Mouse (Mus musculus) CD4-positive, CD25-positive, alpha-beta regulatory T cell, adult 4 months (primary cell): ENCODE measurements at regions not wholly inside any gene's neighbourhood (a gene's known extent, or its start where the extent isn't known, plus 50 kb on each side); places are given as distances from the start of the nearest gene placed in this dataset.

Experiments used
- ATAC-seq: one replicate; pipeline ENCODE4 v1.8.0; 2017

DNA sequence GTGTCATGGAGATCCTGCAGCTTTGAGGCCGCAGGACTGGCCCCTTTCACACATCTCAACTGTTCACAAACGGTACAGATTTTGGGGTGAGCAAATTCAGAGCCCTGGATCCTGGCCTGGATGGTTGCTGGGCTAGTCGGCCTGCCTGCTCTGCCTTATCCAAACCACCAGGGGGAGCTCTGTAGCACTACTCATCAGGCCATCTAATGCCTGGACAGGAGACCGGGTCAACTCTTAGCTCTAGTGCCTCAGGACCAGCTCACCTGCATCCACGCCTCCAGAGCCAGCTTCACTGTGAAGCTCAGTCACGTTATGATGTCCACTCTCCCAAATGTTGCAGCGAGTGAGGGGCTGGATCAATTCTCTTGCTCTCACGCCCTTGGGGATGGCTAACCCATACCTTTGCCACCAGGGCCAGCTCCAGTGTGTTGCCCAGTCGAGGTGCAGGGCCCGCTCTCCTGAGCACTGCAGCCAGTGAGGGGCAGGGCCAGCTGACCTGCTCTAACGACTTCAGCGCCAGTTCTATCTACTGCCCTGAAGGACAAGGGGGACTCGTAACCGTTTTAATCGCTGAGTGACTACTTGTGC lies 206.8 kb downstream of the Etnk1 start:
- peak; percentile 73 for ATAC-seq

DNA sequence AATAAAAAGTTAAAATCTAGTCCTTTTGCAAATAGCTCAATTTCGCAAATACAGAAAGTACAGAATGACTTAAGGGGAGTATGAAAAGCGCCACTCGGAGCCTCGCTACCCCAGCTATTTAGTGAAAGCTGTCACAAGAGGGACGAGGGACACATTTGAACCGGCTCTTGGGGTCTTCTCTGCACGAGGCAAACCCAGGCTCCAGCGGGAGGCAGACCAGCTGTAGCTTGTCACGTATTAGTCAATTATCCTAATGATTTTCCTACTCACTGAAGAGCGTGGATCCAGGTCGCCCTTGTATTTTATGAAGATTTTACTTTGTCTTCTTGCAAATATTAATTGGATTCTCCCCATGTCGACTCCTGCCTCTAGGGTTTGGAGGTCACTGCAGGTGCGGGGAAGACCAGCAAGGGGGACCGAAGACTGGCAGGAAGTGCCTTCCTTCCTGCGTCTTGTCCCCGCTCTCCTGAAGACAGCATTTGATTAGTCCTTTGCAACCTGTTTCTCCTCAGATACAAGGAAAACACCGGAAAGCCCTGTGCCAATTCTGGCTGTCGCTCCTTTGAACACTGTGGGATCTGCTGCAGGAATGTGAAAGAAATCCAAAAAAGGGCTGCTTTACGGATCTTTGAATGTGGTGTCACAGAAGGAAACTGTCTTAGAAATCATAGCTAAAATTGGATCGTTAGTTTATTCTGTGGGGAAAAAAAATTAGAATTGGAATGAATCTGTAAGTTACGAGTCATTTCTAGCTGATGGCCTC lies 209.1 kb downstream of the Etnk1 start:
- no peak for ATAC-seq

DNA sequence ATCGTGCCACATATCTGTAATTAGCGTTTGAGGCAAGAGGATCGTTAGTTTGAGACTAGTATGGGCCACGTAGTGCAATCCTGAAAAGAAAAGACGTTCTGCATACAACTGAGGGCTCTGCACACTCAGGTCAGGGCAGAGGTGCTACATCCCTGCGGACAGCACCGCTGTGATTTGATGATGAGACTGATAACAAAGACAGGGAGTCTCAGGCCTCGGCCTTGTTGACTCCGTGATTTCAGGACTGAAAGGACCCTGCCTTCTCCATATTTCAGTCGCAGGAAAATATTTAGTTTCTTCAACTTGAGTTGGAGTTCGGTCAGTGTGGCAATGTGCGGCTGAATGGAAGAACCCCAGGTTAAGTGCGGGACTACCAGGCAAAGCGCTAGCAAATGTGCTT lies 210.1 kb downstream of the Etnk1 start:
- ATAC-seq, result no peak

DNA sequence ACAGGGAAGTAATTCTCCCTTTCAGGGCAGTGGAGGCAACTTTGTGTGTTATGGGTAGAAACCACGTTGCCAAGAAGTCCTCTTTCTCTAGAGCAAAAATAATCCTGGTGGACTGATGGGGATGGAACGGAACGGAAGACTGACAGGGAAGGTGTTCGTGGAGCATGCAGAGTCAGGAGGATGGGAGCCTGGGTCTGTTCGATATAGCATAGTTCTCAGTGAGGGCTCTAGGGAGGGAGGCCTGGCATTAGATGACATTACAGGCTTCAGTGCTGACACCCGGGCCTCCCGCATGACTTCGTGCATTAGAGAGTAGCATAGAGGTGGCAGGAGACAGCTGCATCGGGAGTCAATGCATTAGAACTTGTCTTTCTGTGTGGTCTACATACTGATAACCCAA lies 211.1 kb downstream of the Etnk1 start:
- ATAC-seq, result no peak

DNA sequence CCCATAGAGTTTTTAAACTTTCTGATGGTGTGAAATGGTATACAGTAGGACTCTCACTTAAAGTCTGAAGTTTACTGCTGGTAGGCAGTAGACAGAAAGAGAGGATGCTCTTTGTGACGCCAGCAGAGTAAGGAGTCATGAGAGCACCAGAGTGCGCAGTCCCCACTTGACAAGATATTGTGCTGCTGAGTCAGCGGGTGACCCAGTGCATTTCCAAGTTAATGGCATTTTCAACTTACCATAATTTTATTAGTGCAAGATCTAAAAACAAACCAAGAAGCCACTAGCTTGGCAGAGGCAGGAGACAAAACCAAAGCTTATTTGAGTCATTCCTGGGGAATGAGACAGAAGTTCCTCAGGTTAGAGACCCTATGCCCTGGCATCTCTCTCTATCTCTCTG lies 213.5 kb downstream of the Etnk1 start:
- no peak for ATAC-seq

DNA sequence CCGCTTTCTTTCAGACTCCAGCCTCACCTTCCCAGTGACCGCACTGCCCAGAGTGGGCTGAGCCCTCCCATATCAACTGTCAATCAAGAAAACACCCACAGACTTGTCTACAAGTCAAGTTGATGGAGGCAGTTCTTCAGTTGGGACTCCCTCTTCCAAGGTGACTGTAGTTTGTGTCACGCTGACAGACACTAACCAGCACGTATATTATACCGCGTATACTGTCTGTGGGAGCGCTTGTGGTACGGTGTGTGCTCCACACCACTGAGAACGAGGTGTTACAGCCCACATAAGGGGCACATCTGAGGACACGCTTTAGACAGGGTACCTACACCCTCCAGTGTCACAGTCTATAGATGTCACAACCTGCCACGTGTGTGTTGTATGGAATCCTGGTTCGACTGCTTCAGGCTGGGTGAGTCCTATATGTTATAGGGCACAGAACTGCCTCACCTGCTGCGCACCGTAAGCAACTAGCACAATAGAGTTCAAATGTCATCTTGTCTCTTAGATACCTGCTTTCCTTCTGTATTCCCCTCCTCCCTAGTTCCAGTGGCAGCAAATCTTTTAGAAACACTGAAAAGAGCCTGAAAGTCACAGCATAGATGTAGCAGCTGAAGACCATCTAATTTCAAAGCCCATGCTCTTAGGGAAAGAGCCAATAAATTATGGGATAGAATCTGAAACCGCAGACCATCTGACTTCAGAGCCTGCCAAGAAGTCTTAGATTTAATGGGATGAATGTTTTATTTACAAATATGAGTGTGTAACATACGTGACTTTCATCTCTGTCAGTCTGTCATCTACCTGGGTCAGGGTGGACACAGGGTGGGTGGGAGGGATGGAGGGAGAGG lies 219.8 kb downstream of the Etnk1 start:
- ATAC-seq, result no peak

DNA sequence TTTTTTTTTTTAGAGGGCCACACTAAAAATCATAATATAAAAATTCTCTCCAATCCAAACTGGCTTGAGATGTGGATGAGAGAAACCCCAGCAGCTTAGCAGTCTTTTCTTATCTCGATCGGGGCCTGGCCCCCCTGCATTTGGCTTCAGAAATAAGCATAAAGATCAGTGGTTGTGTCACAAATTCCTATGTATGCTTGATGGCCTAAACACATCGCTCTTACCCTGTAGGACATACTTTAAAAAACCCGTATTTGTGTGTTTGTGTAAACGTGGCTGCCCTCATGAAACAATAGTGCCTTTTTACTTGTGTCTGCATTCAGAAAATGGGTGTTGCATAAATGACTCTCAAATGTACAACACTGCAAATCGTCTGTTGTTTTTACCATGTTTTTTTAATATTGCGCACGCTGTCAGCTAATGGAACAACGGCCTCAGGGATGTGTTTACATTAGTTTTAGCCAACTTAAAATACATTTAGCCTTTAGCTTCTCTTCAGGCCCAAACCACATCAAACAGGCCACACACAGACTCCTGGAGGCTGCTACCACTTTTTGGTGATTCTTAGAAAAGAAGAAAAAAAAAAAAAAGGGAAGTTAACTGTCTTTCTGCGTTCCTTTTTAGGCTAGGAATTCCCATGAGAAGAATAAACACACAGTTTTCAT lies 226.7 kb downstream of the Etnk1 start:
- ATAC-seq, result no peak

DNA sequence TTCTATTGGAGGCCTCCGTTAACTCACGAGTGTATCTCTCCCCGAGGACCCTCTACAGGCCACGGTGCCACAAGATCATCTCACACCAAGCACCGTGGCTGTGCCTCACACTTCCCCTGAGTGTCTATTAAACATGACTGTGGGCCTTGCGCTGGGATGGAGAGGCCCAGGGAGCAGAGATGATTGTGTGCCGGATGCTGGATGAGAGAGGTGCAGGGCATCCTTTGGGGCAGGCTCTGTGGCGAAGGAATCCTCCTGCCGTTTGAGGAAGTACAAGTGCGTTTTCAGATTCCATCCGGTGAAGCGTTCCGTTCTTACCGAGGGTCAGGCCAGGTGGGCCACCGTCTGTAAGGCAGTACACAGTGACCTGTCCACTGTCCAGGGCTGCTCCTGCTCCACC lies 227.4 kb downstream of the Etnk1 start:
- ATAC-seq, result peak; percentile 37

DNA sequence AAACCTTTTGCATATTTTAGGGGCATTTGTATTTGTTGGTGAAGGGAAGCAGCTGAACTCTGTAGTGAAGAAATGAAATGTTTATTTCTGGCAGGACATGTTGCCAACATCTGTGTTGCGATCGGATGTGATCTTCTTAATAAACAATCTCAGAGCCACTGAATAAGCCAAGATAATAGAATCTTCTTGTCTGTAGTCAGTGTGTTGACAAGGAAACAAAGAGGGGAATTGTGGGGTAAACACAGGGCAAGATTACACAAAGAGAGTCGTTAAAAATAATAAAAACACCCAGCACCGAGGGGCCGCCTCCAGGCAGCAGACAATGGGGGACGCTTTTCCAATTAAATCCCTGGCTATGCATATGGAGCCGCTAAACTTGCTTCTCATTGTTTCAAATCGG lies 234.4 kb downstream of the Etnk1 start:
- no peak for ATAC-seq

DNA sequence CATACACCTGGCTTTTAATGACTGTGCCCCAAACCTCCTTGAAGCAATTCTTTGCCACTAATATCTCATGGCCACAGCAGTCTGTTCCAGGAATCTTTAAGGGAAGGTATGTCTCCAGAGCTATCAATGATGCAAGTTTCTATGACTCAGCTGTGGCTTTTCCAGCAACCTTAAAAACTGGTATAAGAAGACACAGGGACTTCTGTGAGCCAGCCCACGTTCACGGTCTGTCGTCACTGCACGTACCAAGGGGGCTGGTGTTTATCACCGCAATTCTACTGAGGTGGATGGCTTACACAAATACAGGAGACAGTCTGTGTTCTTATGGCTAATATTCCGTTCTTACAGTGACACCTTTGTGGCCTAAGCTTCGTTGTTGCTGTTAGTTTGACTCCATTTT lies 234.9 kb downstream of the Etnk1 start:
- no peak for ATAC-seq

DNA sequence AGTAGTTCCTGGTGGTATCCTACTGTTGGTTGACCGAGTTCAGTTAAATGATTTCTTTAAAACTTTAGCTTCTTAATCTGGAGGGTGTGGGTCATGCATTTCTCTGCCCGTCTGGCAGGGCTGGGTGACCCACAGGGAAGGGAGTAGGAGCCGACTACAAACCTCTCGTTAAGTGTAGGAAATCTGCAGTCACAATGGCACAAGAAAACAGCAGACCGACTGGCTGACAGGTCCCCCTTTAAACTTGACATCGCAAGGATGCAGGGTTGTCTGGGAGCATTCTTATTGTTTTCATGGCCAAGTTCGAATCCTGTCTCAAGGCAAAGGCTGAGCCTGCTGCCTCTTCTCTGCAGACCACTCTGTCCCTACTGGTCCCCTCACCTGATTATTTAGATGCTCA lies 235.7 kb downstream of the Etnk1 start:
- no peak for ATAC-seq

DNA sequence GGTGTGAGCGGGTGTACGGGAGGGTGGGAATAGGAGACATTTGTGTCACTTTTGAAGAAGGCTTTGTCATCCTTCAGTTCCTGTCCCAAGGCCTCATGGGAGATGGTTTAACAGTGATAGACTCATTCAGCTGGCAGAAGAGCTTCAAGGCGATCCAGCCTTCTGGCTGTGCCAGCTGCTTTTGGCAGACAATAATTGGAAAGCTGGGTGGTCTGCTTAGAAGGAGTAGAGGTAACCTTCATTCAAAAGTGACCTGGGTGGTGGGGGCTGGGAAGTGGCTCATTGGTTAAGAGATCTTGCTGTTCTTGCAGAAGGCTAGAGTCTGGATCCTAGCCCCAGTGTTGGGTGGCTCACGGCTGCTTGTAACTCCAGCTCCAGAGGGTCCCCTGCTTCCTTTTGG lies 237.5 kb downstream of the Etnk1 start:
- ATAC-seq, result no peak

DNA sequence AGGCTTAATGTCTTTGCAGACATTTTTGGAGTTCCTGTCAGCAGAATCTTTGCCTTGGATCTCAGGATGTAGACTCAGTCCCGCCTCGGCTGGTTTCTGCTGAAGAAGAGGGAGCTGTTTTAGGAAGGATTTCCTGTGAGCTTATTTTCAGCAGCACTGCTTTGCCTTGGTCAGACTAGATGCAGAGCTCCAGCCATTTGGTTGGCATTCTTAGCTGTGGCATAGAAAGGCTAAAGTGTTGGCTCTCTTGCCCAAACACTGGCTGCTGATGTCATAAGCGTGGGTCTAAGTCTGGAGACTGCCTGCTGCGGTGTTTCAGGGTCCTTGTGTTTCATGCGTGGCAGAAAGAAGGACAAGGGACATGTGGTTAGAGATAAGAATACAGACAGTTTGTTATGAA lies 245.0 kb downstream of the Etnk1 start:
- no peak for ATAC-seq

DNA sequence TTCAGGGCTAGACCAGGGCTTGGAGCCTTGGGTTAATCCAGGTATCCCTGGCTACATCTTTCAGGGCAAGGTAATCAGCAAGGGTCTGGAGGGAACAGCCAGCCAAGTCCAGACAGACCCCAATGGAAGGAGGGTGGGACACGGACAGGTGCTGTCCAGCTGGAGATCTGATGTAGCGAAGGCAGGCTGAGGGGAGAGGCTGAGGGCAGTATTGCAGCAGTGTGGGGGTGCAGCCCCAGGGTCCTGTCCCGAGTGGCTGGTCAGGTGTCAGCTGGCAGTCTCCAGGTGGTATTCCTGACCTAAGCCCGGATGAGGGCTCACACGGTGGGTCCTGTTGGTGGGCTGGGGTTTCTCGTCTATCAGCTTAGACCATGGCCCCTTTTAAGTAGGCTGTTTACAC lies 245.7 kb downstream of the Etnk1 start:
- no peak for ATAC-seq

DNA sequence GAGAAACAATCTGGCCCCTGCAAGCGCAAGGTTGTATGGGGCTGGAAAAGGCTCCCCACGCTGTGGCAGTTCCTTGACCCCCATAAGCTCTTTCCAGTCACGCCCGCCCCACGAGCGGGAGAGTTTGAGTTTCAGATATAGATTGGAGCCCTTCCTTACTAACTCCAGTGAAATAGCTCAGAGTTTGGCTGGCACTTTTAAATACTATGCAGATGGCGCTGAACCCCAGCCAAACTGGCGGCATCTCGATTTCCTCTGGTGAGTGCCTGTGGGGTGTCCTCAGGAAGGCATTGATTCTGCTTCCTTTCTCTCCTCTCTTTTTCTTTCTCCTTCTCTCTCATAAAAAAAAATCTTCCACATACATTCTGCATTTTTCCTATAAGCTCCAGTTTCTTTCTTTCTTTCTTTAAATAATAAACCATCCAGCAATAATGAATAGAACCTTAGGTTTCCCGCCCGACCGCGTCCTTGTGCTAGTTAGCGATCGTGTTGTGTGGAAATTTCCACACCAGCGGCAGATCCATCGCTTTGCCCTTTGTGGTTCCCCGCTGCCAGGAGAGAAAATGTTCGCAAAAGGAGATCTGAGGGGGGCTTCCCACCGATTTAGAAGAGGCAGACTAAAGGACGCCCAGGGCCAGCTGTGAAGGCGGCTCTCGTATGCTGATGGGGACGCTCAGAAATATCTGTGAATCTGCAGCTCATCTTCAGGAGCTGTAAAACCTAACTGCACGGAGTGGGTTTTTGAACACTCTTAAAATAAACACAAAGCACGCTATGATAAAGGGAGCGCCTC lies 247.8 kb downstream of the Etnk1 start:
- no peak for ATAC-seq

DNA sequence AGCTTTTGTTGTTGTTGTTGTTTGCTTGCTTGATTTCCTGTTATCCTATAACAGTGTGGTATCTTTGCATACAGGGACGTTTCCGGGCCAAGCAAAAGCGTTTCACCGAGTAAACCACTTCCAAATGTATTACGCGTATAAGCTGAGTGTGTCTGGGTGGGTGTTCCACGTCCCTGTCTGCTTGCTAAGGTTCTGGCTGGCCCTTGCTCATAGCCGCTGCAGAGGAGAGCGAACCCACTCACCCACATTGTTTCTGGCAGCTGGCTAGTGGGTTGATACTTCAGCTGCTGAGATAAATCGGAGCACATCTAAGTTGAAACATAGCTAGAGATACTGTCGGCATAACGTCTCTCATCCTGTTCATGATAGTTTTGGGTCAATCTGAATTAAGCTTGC lies 248.4 kb downstream of the Etnk1 start:
- ATAC-seq, result no peak

DNA sequence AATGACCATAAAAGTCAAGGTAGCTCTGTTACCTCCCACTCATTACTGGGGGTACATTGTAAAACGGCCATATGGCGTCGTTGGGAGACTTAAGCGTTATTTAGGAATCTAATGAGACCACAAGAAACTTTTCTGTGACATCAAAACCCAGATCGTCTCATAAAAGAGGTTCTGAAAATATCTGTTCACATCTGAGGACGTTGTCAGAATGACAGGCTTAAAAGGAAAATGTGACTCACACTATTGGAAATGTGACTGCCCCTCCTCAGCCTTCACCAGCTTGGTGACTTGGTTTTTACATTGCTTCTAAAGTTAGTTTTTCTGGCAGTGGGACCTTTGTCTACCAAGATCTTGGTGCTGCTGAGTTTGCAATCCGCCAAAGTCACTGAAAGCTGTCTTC lies 252.9 kb downstream of the Etnk1 start:
- peak; percentile 80 for ATAC-seq

DNA sequence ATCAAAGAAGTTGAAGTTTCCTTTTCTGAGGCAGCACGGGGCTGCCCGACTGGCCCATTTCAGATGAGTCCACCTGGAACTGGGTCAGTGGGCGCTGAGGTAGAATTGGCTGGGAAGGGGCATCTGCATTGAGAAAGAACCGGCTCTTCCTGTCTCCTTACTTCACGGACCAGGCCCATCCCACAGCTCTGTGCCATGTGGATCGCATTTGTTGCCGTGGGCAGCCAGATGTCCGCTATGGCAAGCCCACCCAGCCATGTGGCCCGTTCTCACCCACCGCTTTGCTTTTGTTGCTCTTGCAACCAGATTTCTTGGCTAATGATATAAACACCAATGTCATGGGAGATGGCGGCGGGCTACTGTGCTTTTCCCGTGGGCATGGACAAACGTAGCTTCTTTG lies 256.0 kb downstream of the Etnk1 start:
- no peak for ATAC-seq

DNA sequence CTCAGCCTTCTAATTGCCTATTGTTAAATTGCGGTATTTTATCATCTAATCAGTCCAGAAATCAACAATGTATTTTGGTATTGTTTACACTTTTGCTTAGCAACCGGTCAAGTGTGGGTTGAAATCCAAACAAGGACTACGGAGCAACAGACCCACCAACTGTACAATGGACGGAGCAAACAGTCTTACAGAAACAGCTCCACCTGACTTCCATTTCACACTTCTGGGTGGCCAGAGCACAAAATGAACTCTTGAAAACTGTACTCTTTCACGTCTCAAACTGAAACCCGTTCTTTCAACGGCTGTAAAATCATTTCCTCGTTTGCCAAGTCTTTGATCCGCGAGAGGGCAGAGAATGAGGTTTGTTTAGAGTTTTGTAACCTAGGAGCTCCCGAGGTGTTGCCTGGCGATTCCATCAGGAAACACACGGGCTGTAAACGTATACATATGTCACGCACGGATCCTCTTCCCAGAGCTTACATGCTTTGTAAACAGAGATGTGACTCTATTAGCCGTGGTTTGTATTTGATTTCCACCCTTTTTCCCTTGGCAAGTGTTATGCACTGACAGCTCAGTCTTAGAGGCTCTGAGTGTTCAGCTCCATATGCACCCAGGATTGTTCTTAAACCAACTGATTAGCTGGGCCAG lies 258.3 kb downstream of the Etnk1 start:
- peak; percentile 69 for ATAC-seq

DNA sequence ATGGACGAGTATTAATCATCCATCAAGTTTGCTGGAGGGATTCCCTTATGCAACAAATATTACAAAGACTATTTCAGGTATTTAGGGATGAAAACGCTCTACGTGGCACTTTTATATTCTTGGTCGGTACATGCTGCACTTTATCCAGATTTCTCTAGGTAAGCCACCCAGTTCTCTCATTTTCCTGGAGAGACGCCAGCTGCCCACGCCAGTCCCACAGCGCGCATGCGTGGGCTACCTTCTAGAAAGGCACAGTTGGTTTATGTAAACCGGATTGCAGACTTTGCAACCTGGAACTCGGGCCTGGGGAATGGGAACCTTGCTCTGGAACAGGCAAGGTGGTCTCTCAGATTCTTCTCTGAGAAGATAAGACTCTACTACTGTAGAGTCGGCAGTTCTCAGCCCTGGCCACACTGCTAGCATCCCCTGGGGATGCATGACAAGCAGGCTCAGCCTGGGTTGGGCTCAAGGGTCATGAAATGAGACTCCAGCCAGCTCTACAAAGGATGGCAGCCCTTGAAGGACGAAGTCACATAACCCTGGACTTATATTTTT lies 265.0 kb downstream of the Etnk1 start:
- no peak for ATAC-seq
